12 mouse cellular contexts compared by ENCODE assay signal in the genomic region with DNA sequence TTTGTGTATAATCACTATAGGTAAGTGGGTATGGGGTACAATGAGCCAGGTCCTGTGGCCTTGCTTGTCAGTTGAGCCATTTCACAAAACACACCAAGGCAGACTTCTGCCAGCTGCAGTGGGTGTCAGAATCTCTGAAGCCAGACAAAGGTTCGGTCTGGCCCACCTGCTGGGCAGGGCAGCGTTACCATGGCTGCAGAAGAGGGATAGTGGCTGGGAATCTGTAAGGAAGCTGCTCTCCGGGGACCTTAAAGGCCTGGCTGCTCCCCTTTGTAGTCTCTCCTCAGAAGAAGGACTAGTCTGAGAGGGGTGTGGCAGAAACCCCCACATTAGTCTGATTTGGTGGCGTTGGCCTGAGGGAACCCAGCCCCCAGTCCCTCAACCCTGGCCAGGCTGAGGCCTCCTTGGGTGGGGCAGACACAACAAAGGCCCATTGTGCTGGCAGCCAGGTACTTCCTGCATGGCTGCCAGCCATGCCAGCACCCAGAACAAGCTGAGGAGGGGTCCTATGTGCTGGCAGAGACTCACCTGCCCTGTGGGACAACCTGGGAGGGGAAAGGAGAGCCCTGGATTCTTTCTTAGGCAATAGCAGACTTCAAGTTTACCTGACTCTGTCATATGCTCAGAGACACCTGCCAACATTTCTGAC. TPM values are rescaled to one million over a fixed set of nuclear protein-coding genes. Genes with fewer than 3 reads are reported as not detected.
DNase-seq lines count a peak whose midpoint lies in the region; ATAC-seq lines count a peak whose summit lies in the region.
"Had no signal": no experiment of that assay in that cellular context is flagged by ENCODE, and none has a peak within 500 bp of the region (broad histone marks: within the 10 kb centered on the region; RNA-seq: fewer than 3 reads in every experiment).

No protein-coding gene starts in this region.

- H3K9ac ChIP-seq in kidney, embryonic 15.5 days: 0 out of 2 replicates have a peak overlapping the region, but pooled peaks have one; percentile 11
- H3K9ac ChIP-seq in hindbrain, embryonic 13.5 days: peak overlapping the region; percentile 19; the same call in 1 of the 2 replicates
- H3K9ac ChIP-seq in midbrain, embryonic 16.5 days (ENCODE audit: low read depth, low read length): peak overlapping the region; percentile 20; the same call in 1 of the 2 replicates

- no peaks in the 10 kb centered on the region for H3K27me3 ChIP-seq in kidney, embryonic 15.5 days
- 0 out of 2 replicates have a peak, but pooled peaks cover 2% of the 10 kb centered on the region for H3K27me3 ChIP-seq in hindbrain, embryonic 13.5 days
- H3K27me3 ChIP-seq in midbrain, embryonic 16.5 days (ENCODE audit: control insufficient read depth, insufficient read depth, low read depth, low read length): no peaks in the 10 kb centered on the region

- no peak for DNase-seq in kidney, postnatal 4 days
- peak; percentile 5 for DNase-seq in Muller cell, postnatal 12 days (ENCODE audit: inconsistent ontology term)
- no peak for DNase-seq in cerebellum, postnatal 14 days
- no peak for DNase-seq in cerebellum, adult 18-20 months
- DNase-seq in embryo, embryonic 11 days: no peak
- DNase-seq: heart, postnatal 36 days; thymus, adult 2 months had no signal

- peak overlapping the region; percentile 68 for H3K27ac ChIP-seq in kidney, embryonic 15.5 days
- H3K27ac ChIP-seq in hindbrain, embryonic 13.5 days: peak overlapping the region; percentile 18; the same call in 1 of the 2 replicates
- H3K27ac ChIP-seq in midbrain, embryonic 16.5 days (ENCODE audit: low read length): peak overlapping the region; percentile 33; the same call in 1 of the 2 replicates

- H3K4me1 ChIP-seq in kidney, embryonic 15.5 days: peaks cover 27% of the 10 kb centered on the region
- H3K4me1 ChIP-seq in hindbrain, embryonic 13.5 days (replicated peaks): peaks cover 8% of the 10 kb centered on the region
- H3K4me1 ChIP-seq in midbrain, embryonic 16.5 days (ENCODE audit: control insufficient read depth, insufficient read depth, low read length): peaks cover 6% of the 10 kb centered on the region; the same call in 1 of the 2 replicates

- WGBS in kidney, embryonic 15.5 days: 17% methylated on average over 4 of the region's 4 CpGs
- WGBS in hindbrain, embryonic 13.5 days: 7% methylated on average over 4 of the region's 4 CpGs
- 3% methylated on average over 4 of the region's 4 CpGs for WGBS in midbrain, embryonic 16.5 days

- no peak overlapping the region for H3K4me3 ChIP-seq in kidney, embryonic 15.5 days (replicated peaks)
- no peak overlapping the region for H3K4me3 ChIP-seq in hindbrain, embryonic 13.5 days
- H3K4me3 ChIP-seq in midbrain, embryonic 16.5 days (ENCODE audit: low read depth, low read length): no peak overlapping the region
- H3K4me3 ChIP-seq: megakaryocyte, embryonic 14.5 days had no signal

- H3K9me3 ChIP-seq in kidney, embryonic 15.5 days (replicated peaks): no peaks in the 10 kb centered on the region
- no peaks in the 10 kb centered on the region for H3K9me3 ChIP-seq in hindbrain, embryonic 13.5 days
- H3K9me3 ChIP-seq in midbrain, embryonic 16.5 days (replicated peaks; ENCODE audit: control insufficient read depth, low read length, poor library complexity, severe bottlenecking): no peaks in the 10 kb centered on the region
- H3K9me3 ChIP-seq: megakaryocyte, embryonic 14.5 days had no signal

- H3K36me3 ChIP-seq in kidney, embryonic 15.5 days: no peaks in the 10 kb centered on the region
- no peaks in the 10 kb centered on the region for H3K36me3 ChIP-seq in hindbrain, embryonic 13.5 days
- no peaks in the 10 kb centered on the region for H3K36me3 ChIP-seq in midbrain, embryonic 16.5 days (ENCODE audit: control insufficient read depth, insufficient read depth, low read length)

- ATAC-seq in kidney, embryonic 15.5 days (replicated peaks; ENCODE audit: low FRiP score): no peak
- ATAC-seq in hindbrain, embryonic 13.5 days (ENCODE audit: low FRiP score): no peak
- no peak for ATAC-seq in midbrain, embryonic 16.5 days
- ATAC-seq: activated CD4-positive, CD25-positive, alpha-beta regulatory T cell, adult 4 months had no signal

- no peak overlapping the region for H3K4me2 ChIP-seq in kidney, embryonic 15.5 days
- no peak overlapping the region for H3K4me2 ChIP-seq in hindbrain, embryonic 13.5 days
- H3K4me2 ChIP-seq in midbrain, embryonic 16.5 days (ENCODE audit: low read length): no peak overlapping the region

RNA-seq across cellular contexts. Expression of gene Ttll10, which starts 4.8 kb away (rescaled TPM):
- 7.8 TPM in 2 replicates for polyA plus RNA-seq in kidney, embryonic 15.5 days (2015; fragmentation: Nextera tagmentation; extraction: Ambion mirVana)
- polyA plus RNA-seq in hindbrain, embryonic 13.5 days (2015; fragmentation: Nextera tagmentation; extraction: Ambion mirVana): not detected in 2 replicates
- polyA plus RNA-seq in midbrain, embryonic 16.5 days (2015; fragmentation: Nextera tagmentation; extraction: Ambion mirVana): not detected in 2 replicates
- polyA plus RNA-seq: activated CD4-positive, CD25-positive, alpha-beta regulatory T cell, adult 4 months had no signal

RNA-seq across cellular contexts. Expression of gene Tnfrsf18, which starts 38.0 kb away (rescaled TPM):
- 1.7 and 2.4 TPM in 2 replicates for polyA plus RNA-seq in kidney, embryonic 15.5 days (2015; fragmentation: Nextera tagmentation; extraction: Ambion mirVana)
- 2.3 and 2.9 TPM in 2 replicates for polyA plus RNA-seq in hindbrain, embryonic 13.5 days (2015; fragmentation: Nextera tagmentation; extraction: Ambion mirVana)
- 2.0 and 2.4 TPM in 2 replicates for polyA plus RNA-seq in midbrain, embryonic 16.5 days (2015; fragmentation: Nextera tagmentation; extraction: Ambion mirVana)

RNA-seq across cellular contexts. Expression of gene 9430015G10Rik, which starts 45.8 kb away (rescaled TPM):
- polyA plus RNA-seq in kidney, embryonic 15.5 days (2015; fragmentation: Nextera tagmentation; extraction: Ambion mirVana): 39.4 and 42.8 TPM in 2 replicates
- 32.1 and 32.7 TPM in 2 replicates for polyA plus RNA-seq in hindbrain, embryonic 13.5 days (2015; fragmentation: Nextera tagmentation; extraction: Ambion mirVana)
- polyA plus RNA-seq in midbrain, embryonic 16.5 days (2015; fragmentation: Nextera tagmentation; extraction: Ambion mirVana): 34.3 and 38.6 TPM in 2 replicates

RNA-seq across cellular contexts. Expression of gene Tnfrsf4, which starts 50.3 kb away (rescaled TPM):
- polyA plus RNA-seq in kidney, embryonic 15.5 days (2015; fragmentation: Nextera tagmentation; extraction: Ambion mirVana): 0.72 and 0.78 TPM in 2 replicates
- 0.55 and 1.0 TPM in 2 replicates for polyA plus RNA-seq in hindbrain, embryonic 13.5 days (2015; fragmentation: Nextera tagmentation; extraction: Ambion mirVana)
- polyA plus RNA-seq in midbrain, embryonic 16.5 days (2015; fragmentation: Nextera tagmentation; extraction: Ambion mirVana): 0.91 TPM in 1 of 2 replicates, not detected in the other

Comparison
In these comparisons a context has a peak if more than half of its experiments do, and no peak if none do; other contexts are left out.
1. H3K27ac ChIP-seq: peak in every context shown above with its lines; median percentile 68 in kidney, embryonic 15.5 days; 33 in midbrain, embryonic 16.5 days; 18 in hindbrain, embryonic 13.5 days.